Mouse (Mus musculus): ENCODE data around the gene Camk2b. TPM values are rescaled to one million over a fixed set of nuclear protein-coding genes. Genes with fewer than 3 reads are reported as not detected.
"Not testable (repeated sequence)": the region's sequence is repeated elsewhere in the genome, so short reads cannot be mapped to it uniquely, and the experiment has no call there.

Gene Camk2b
- polyA plus RNA-seq, 1 experiment from 2014 or later = 0.74 TPM

GRCm38 (mm10) chr11:5954965-5955504 is 111.1 kb downstream of the Camk2b start:
- 5% methylated on average over 7 of the region's 7 CpGs for WGBS
- H3K4me3 ChIP-seq (replicated peaks) = peak overlapping the region; percentile 91
- no peaks in the 10 kb centered on the region for H3K9me3 ChIP-seq
- no peaks in the 10 kb centered on the region for H3K27me3 ChIP-seq
- H3K36me3 ChIP-seq = peaks cover 18% of the 10 kb centered on the region
- ATAC-seq (ENCODE audit: insufficient number of reproducible peaks, insufficient read depth, low FRiP score, low TSS enrichment, low read depth) = peak; percentile 74; the same call in 1 of the 2 replicates
- peak overlapping the region; percentile 82 for H3K4me2 ChIP-seq
- peaks cover 17% of the 10 kb centered on the region for H3K4me1 ChIP-seq (replicated peaks)
- peak overlapping the region; percentile 94 for H3K27ac ChIP-seq
- H3K9ac ChIP-seq (replicated peaks) = peak overlapping the region; percentile 84

GRCm38 (mm10) chr11:5954435-5954834 is 111.7 kb downstream of the Camk2b start:
- Histone ChIP-seq H3K9me3 (no peaks in the 10 kb centered on the region), H3K9ac (replicated peaks) (no peak overlapping the region), H3K4me1 (replicated peaks) (peaks cover 18% of the 10 kb centered on the region), H3K4me2 (no peak overlapping the region), H3K4me3 (replicated peaks) (no peak overlapping the region; the same call in 1 of the 2 replicates), H3K36me3 (peaks cover 14% of the 10 kb centered on the region), H3K27ac (no peak overlapping the region), H3K27me3 (no peaks in the 10 kb centered on the region)
- WGBS = 82% methylated on average over 5 of the region's 5 CpGs
- ATAC-seq (ENCODE audit: insufficient number of reproducible peaks, insufficient read depth, low FRiP score, low TSS enrichment, low read depth) = no peak

- Histone ChIP-seq H3K27me3 (no peaks in the 10 kb centered on the region), H3K9me3 (no peaks in the 10 kb centered on the region), H3K4me3 (replicated peaks) (no peak overlapping the region), H3K27ac (no peak overlapping the region), H3K4me2 (no peak overlapping the region), H3K36me3 (peaks cover 7% of the 10 kb centered on the region; the same call in 1 of the 2 replicates), H3K4me1 (replicated peaks) (peaks cover 28% of the 10 kb centered on the region), H3K9ac (replicated peaks) (no peak overlapping the region)
- no peak for ATAC-seq (ENCODE audit: insufficient number of reproducible peaks, insufficient read depth, low FRiP score, low TSS enrichment, low read depth)
- 32% methylated on average over 8 of the region's 8 CpGs for WGBS
These were observed 112.9 kb downstream of the Camk2b start for GRCm38 (mm10) chr11:5953130-5953765.

GRCm38 (mm10) chr11:5952501-5952900 is 113.7 kb downstream of the Camk2b start:
- no peaks in the 10 kb centered on the region for H3K9me3 ChIP-seq
- ATAC-seq (ENCODE audit: insufficient number of reproducible peaks, insufficient read depth, low FRiP score, low TSS enrichment, low read depth) = no peak
- H3K36me3 ChIP-seq = peaks cover 4% of the 10 kb centered on the region; the same call in 1 of the 2 replicates
- WGBS = 78% methylated on average over 5 of the region's 5 CpGs
- H3K4me3 ChIP-seq (replicated peaks) = no peak overlapping the region
- H3K9ac ChIP-seq (replicated peaks) = no peak overlapping the region
- no peak overlapping the region for H3K27ac ChIP-seq
- peaks cover 33% of the 10 kb centered on the region for H3K4me1 ChIP-seq (replicated peaks)
- H3K4me2 ChIP-seq = no peak overlapping the region
- no peaks in the 10 kb centered on the region for H3K27me3 ChIP-seq

- peak within 1 kb of the TSS; percentile 60; the same call in 1 of the 2 replicates for H3K27ac ChIP-seq
- WGBS = 65% methylated on average over 8 of the region's 8 CpGs
- peaks cover 18% of the 10 kb centered on the region for H3K4me1 ChIP-seq (replicated peaks)
- no peak for ATAC-seq (ENCODE audit: insufficient number of reproducible peaks, insufficient read depth, low FRiP score, low TSS enrichment, low read depth)
- no peaks in the 10 kb centered on the region for H3K27me3 ChIP-seq
- no peak within 1 kb of the TSS for H3K4me2 ChIP-seq
- H3K36me3 ChIP-seq = no peaks in the 10 kb centered on the region
- H3K4me3 ChIP-seq (replicated peaks) = no peak within 1 kb of the TSS
- no peaks in the 10 kb centered on the region for H3K9me3 ChIP-seq
- H3K9ac ChIP-seq (replicated peaks) = 0 out of 2 replicates have a peak within 1 kb of the TSS, but pooled peaks have one; percentile 27
These were observed 116.4 kb downstream of the Camk2b start, which contains the start of gene Gck for GRCm38 (mm10) chr11:5949586-5950352. Gene Gck (minus strand): TSS chr11:5950081.

- no peaks in the 10 kb centered on the region for H3K27me3 ChIP-seq
- ATAC-seq (ENCODE audit: insufficient number of reproducible peaks, insufficient read depth, low FRiP score, low TSS enrichment, low read depth) = no peak
- no peaks in the 10 kb centered on the region for H3K9me3 ChIP-seq
- H3K4me1 ChIP-seq (replicated peaks) = peaks cover 16% of the 10 kb centered on the region
- peak overlapping the region; percentile 60 for H3K27ac ChIP-seq
- H3K4me2 ChIP-seq = no peak overlapping the region
- WGBS = 34% methylated on average over 10 of the region's 10 CpGs
- H3K36me3 ChIP-seq = no peaks in the 10 kb centered on the region
- no peak overlapping the region for H3K4me3 ChIP-seq (replicated peaks)
- peak overlapping the region; percentile 27; the same call in 1 of the 2 replicates for H3K9ac ChIP-seq (replicated peaks)
These were observed 117.5 kb downstream of the Camk2b start for GRCm38 (mm10) chr11:5948546-5949250.

- H3K9me3 ChIP-seq = no peaks in the 10 kb centered on the region
- H3K27me3 ChIP-seq = no peaks in the 10 kb centered on the region
- H3K27ac ChIP-seq = 0 out of 2 replicates have a peak overlapping the region, but pooled peaks have one; percentile 35
- H3K36me3 ChIP-seq = no peaks in the 10 kb centered on the region
- peaks cover 16% of the 10 kb centered on the region for H3K4me1 ChIP-seq (replicated peaks)
- 45% methylated on average over 4 of the region's 4 CpGs for WGBS
- H3K9ac ChIP-seq (replicated peaks) = no peak overlapping the region
- ATAC-seq (ENCODE audit: insufficient number of reproducible peaks, insufficient read depth, low FRiP score, low TSS enrichment, low read depth) = no peak
- H3K4me2 ChIP-seq = no peak overlapping the region
- no peak overlapping the region for H3K4me3 ChIP-seq (replicated peaks)
These were observed 118.4 kb downstream of the Camk2b start for GRCm38 (mm10) chr11:5947796-5948195.

- H3K27ac ChIP-seq = no peak overlapping the region
- no peak overlapping the region for H3K4me3 ChIP-seq (replicated peaks)
- peaks cover 16% of the 10 kb centered on the region for H3K4me1 ChIP-seq (replicated peaks)
- H3K4me2 ChIP-seq = no peak overlapping the region
- H3K36me3 ChIP-seq = no peaks in the 10 kb centered on the region
- no peak for ATAC-seq (ENCODE audit: insufficient number of reproducible peaks, insufficient read depth, low FRiP score, low TSS enrichment, low read depth)
- 77% methylated on average over 2 of the region's 2 CpGs for WGBS
- no peak overlapping the region for H3K9ac ChIP-seq (replicated peaks)
- no peaks in the 10 kb centered on the region for H3K27me3 ChIP-seq
- H3K9me3 ChIP-seq = no peaks in the 10 kb centered on the region
These were observed 121.1 kb downstream of the Camk2b start for GRCm38 (mm10) chr11:5945096-5945495.

GRCm38 (mm10) chr11:5942966-5943365 is 123.2 kb downstream of the Camk2b start:
- 65% methylated on average over 6 of the region's 6 CpGs for WGBS
- no peak overlapping the region for H3K27ac ChIP-seq
- H3K4me3 ChIP-seq (replicated peaks) = no peak overlapping the region
- no peak overlapping the region for H3K9ac ChIP-seq (replicated peaks)
- ATAC-seq (ENCODE audit: insufficient number of reproducible peaks, insufficient read depth, low FRiP score, low TSS enrichment, low read depth) = no peak
- H3K36me3 ChIP-seq = no peaks in the 10 kb centered on the region
- no peak overlapping the region for H3K4me2 ChIP-seq
- H3K9me3 ChIP-seq = no peaks in the 10 kb centered on the region
- no peaks in the 10 kb centered on the region for H3K27me3 ChIP-seq
- peaks cover 3% of the 10 kb centered on the region; the same call in 1 of the 2 replicates for H3K4me1 ChIP-seq (replicated peaks)

GRCm38 (mm10) chr11:5934531-5934930 is 131.6 kb downstream of the Camk2b start:
- not testable (repeated sequence) for ATAC-seq (ENCODE audit: insufficient number of reproducible peaks, insufficient read depth, low FRiP score, low TSS enrichment, low read depth); H3K27ac ChIP-seq; H3K4me2 ChIP-seq; H3K4me3 ChIP-seq (replicated peaks); H3K9ac ChIP-seq (replicated peaks); H3K36me3 ChIP-seq; H3K4me1 ChIP-seq (replicated peaks); H3K27me3 ChIP-seq
- 92% methylated on average over 11 of the region's 11 CpGs for WGBS
- H3K9me3 ChIP-seq = peaks cover 11% of the 10 kb centered on the region; the same call in 1 of the 2 replicates

GRCm38 (mm10) chr11:5931947-5932346 is 134.2 kb downstream of the Camk2b start:
- H3K4me3 ChIP-seq (replicated peaks); H3K27me3 ChIP-seq; H3K9ac ChIP-seq (replicated peaks); ATAC-seq (ENCODE audit: insufficient number of reproducible peaks, insufficient read depth, low FRiP score, low TSS enrichment, low read depth); H3K4me1 ChIP-seq (replicated peaks); H3K27ac ChIP-seq; H3K36me3 ChIP-seq; H3K4me2 ChIP-seq: not testable (repeated sequence)
- 85% methylated on average over 6 of the region's 6 CpGs for WGBS
- H3K9me3 ChIP-seq = peaks cover 11% of the 10 kb centered on the region; the same call in 1 of the 2 replicates

Data from limb, embryonic 12.5 days (tissue).